Mouse (Mus musculus): Measurements from ENCODE around the gene Olfr922. TPM values are rescaled to one million over a fixed set of nuclear protein-coding genes. Genes with fewer than 3 reads are reported as not detected.

Olfr922 gene
- not detected for polyA plus RNA-seq (2014; fragmentation: Illumina TruSeq; extraction: RNeasy Lipid Tissue Mini Kit (QIAGEN cat#74804); ENCODE audit: low read depth, low replicate concordance)

GRCm38 (mm10) chr9:38814314-38814713, at the start of gene Olfr922:
Gene Olfr922 (plus strand): TSS chr9:38814614.

GRCm38 (mm10) chr9:38772768-38773167, 41.6 kb upstream of the Olfr922 start, which contains the start of gene Olfr921:
Gene Olfr921 (plus strand): TSS chr9:38773068.

GRCm38 (mm10) chr9:38826245-38826644, 11.8 kb downstream of the Olfr922 start, which contains the start of gene Olfr923:
Gene Olfr923 (plus strand): TSS chr9:38826545.

GRCm38 (mm10) chr9:38844149-38844548, 29.7 kb downstream of the Olfr922 start, which contains the start of gene Olfr924:
Gene Olfr924 (plus strand): TSS chr9:38844449.

GRCm38 (mm10) chr9:38854760-38855159, 40.3 kb downstream of the Olfr922 start, which contains the start of gene Olfr26:
Gene Olfr26 (plus strand): TSS chr9:38855060.

Other genes with a start within 250 kb of the Olfr922 start
- gene Olfr912, start 234.4 kb upstream of the Olfr922 start, polyA plus RNA-seq (2014; fragmentation: Illumina TruSeq; extraction: RNeasy Lipid Tissue Mini Kit (QIAGEN cat#74804); ENCODE audit: low read depth, low replicate concordance): not detected
- not detected for gene Olfr913, start 221.9 kb upstream of the Olfr922 start, polyA plus RNA-seq (2014; fragmentation: Illumina TruSeq; extraction: RNeasy Lipid Tissue Mini Kit (QIAGEN cat#74804); ENCODE audit: low read depth, low replicate concordance)
- not detected for gene Olfr914, start 209.5 kb upstream of the Olfr922 start, polyA plus RNA-seq (2014; fragmentation: Illumina TruSeq; extraction: RNeasy Lipid Tissue Mini Kit (QIAGEN cat#74804); ENCODE audit: low read depth, low replicate concordance)
- gene Olfr916, start 154.7 kb upstream of the Olfr922 start, polyA plus RNA-seq (2014; fragmentation: Illumina TruSeq; extraction: RNeasy Lipid Tissue Mini Kit (QIAGEN cat#74804); ENCODE audit: low read depth, low replicate concordance): not detected
- gene Olfr917, start 148.8 kb upstream of the Olfr922 start, polyA plus RNA-seq (2014; fragmentation: Illumina TruSeq; extraction: RNeasy Lipid Tissue Mini Kit (QIAGEN cat#74804); ENCODE audit: low read depth, low replicate concordance): not detected
- not detected for gene Olfr918, start 140.0 kb upstream of the Olfr922 start, polyA plus RNA-seq (2014; fragmentation: Illumina TruSeq; extraction: RNeasy Lipid Tissue Mini Kit (QIAGEN cat#74804); ENCODE audit: low read depth, low replicate concordance)
- not detected for gene Olfr919, start 110.9 kb upstream of the Olfr922 start, polyA plus RNA-seq (2014; fragmentation: Illumina TruSeq; extraction: RNeasy Lipid Tissue Mini Kit (QIAGEN cat#74804); ENCODE audit: low read depth, low replicate concordance)
- 32.5 TPM for gene Vwa5a, start 96.3 kb upstream of the Olfr922 start, polyA plus RNA-seq (2014; fragmentation: Illumina TruSeq; extraction: RNeasy Lipid Tissue Mini Kit (QIAGEN cat#74804); ENCODE audit: low read depth, low replicate concordance)
- gene Olfr920, start 62.3 kb upstream of the Olfr922 start, polyA plus RNA-seq (2014; fragmentation: Illumina TruSeq; extraction: RNeasy Lipid Tissue Mini Kit (QIAGEN cat#74804); ENCODE audit: low read depth, low replicate concordance): 0.13 TPM
- gene Olfr921, start 41.5 kb upstream of the Olfr922 start, polyA plus RNA-seq (2014; fragmentation: Illumina TruSeq; extraction: RNeasy Lipid Tissue Mini Kit (QIAGEN cat#74804); ENCODE audit: low read depth, low replicate concordance): not detected
- gene Olfr923, start 11.9 kb downstream of the Olfr922 start, polyA plus RNA-seq (2014; fragmentation: Illumina TruSeq; extraction: RNeasy Lipid Tissue Mini Kit (QIAGEN cat#74804); ENCODE audit: low read depth, low replicate concordance): not detected
- not detected for gene Olfr924, start 29.8 kb downstream of the Olfr922 start, polyA plus RNA-seq (2014; fragmentation: Illumina TruSeq; extraction: RNeasy Lipid Tissue Mini Kit (QIAGEN cat#74804); ENCODE audit: low read depth, low replicate concordance)
- gene Olfr26, start 40.4 kb downstream of the Olfr922 start, polyA plus RNA-seq (2014; fragmentation: Illumina TruSeq; extraction: RNeasy Lipid Tissue Mini Kit (QIAGEN cat#74804); ENCODE audit: low read depth, low replicate concordance): not detected
- gene Olfr926, start 62.5 kb downstream of the Olfr922 start, polyA plus RNA-seq (2014; fragmentation: Illumina TruSeq; extraction: RNeasy Lipid Tissue Mini Kit (QIAGEN cat#74804); ENCODE audit: low read depth, low replicate concordance): not detected
- gene Olfr930, start 115.2 kb downstream of the Olfr922 start, polyA plus RNA-seq (2014; fragmentation: Illumina TruSeq; extraction: RNeasy Lipid Tissue Mini Kit (QIAGEN cat#74804); ENCODE audit: low read depth, low replicate concordance): not detected
- gene Olfr933, start 157.7 kb downstream of the Olfr922 start, polyA plus RNA-seq (2014; fragmentation: Illumina TruSeq; extraction: RNeasy Lipid Tissue Mini Kit (QIAGEN cat#74804); ENCODE audit: low read depth, low replicate concordance): not detected
- gene Olfr934, start 173.7 kb downstream of the Olfr922 start, polyA plus RNA-seq (2014; fragmentation: Illumina TruSeq; extraction: RNeasy Lipid Tissue Mini Kit (QIAGEN cat#74804); ENCODE audit: low read depth, low replicate concordance): not detected
- gene Olfr935, start 185.1 kb downstream of the Olfr922 start, polyA plus RNA-seq (2014; fragmentation: Illumina TruSeq; extraction: RNeasy Lipid Tissue Mini Kit (QIAGEN cat#74804); ENCODE audit: low read depth, low replicate concordance): not detected
- not detected for gene Olfr146, start 208.8 kb downstream of the Olfr922 start, polyA plus RNA-seq (2014; fragmentation: Illumina TruSeq; extraction: RNeasy Lipid Tissue Mini Kit (QIAGEN cat#74804); ENCODE audit: low read depth, low replicate concordance)